Mouse (Mus musculus) hindbrain, embryonic 12.5 days (tissue): ENCODE data around the gene Tet3. TPM values are rescaled to one million over a fixed set of nuclear protein-coding genes. Genes with fewer than 3 reads are reported as not detected.

Source experiments
- ATAC-seq: fragments of 200-750 bp; cut with Nextera tagmentation; 2 replicates; pipeline ENCODE4 v1.8.0; 2017; ENCODE audit warnings: moderate TSS enrichment; ENCODE audit not compliant: low FRiP score
- H3K27ac ChIP-seq: fragments of 300-500 bp; sonication (generic); 2 replicates; pipeline ENCODE4 v1.5.1; 2016; ENCODE audit warnings: mild to moderate bottlenecking
- H3K27me3 ChIP-seq: fragments of 300-500 bp; sonication (generic); 2 replicates; pipeline ENCODE4 v1.6.1; 2016; ENCODE audit warnings: mild to moderate bottlenecking
- H3K36me3 ChIP-seq: fragments of 300-500 bp; sonication (generic); 2 replicates; pipeline ENCODE4 v1.6.1; 2016; ENCODE audit warnings: mild to moderate bottlenecking
- H3K4me1 ChIP-seq: fragments of 300-500 bp; sonication (generic); 2 replicates; pipeline ENCODE4 v1.6.1; 2016
- H3K4me2 ChIP-seq: fragments of 300-500 bp; sonication (generic); replicated peaks from 2 replicates; pipeline ENCODE4 v1.6.1; 2016; ENCODE audit warnings: mild to moderate bottlenecking
- H3K4me3 ChIP-seq: fragments of 300-500 bp; sonication (generic); 2 replicates; pipeline ENCODE4 v1.5.1; 2016; ENCODE audit warnings: mild to moderate bottlenecking
- H3K9ac ChIP-seq: fragments of 300-500 bp; sonication (generic); 2 replicates; pipeline ENCODE4 v1.6.1; 2016; ENCODE audit warnings: mild to moderate bottlenecking, moderate library complexity
- H3K9me3 ChIP-seq: fragments of 300-500 bp; sonication (generic); replicated peaks from 2 replicates; pipeline ENCODE4 v1.6.1; 2016; ENCODE audit warnings: mild to moderate bottlenecking
- WGBS: fragments of 180-500 bp; shearing (Covaris S2); methylation state at CpG from one replicate; pipeline ENCODE4 v1.1.7; 2016; 5-methylcytosine and 5-hydroxymethylcytosine counted together
- polyA plus RNA-seq: library from polyadenylated mRNA; unstranded; fragments of >200 nt; fragmentation: Nextera tagmentation; extraction: Ambion mirVana; gene quantifications from 2 replicates; pipeline ENCODE4 v1.2.1, GENCODE M21; 2016

The Tet3 gene
- polyA plus RNA-seq, 1 experiment from 2014 or later = 63.9 TPM

GRCm38 (mm10) chr6:83473240-83473639, 14.4 kb upstream of the Tet3 start:
- Histone ChIP-seq H3K9ac (no peak overlapping the region), H3K27me3 (0 out of 2 replicates have a peak, but pooled peaks cover 2% of the 10 kb centered on the region), H3K4me1 (0 out of 2 replicates have a peak, but pooled peaks cover 5% of the 10 kb centered on the region), H3K4me3 (no peak overlapping the region), H3K36me3 (0 out of 2 replicates have a peak, but pooled peaks cover 3% of the 10 kb centered on the region), H3K27ac (no peak overlapping the region), H3K9me3 (no peaks in the 10 kb centered on the region), H3K4me2 (no peak overlapping the region)
- ATAC-seq = no peak
- WGBS = 82% methylated on average over 9 of the region's 9 CpGs

- Histone ChIP-seq H3K27ac (no peak overlapping the region), H3K9me3 (no peaks in the 10 kb centered on the region), H3K4me1 (0 out of 2 replicates have a peak, but pooled peaks cover 5% of the 10 kb centered on the region), H3K27me3 (0 out of 2 replicates have a peak, but pooled peaks cover 2% of the 10 kb centered on the region), H3K4me2 (no peak overlapping the region), H3K9ac (no peak overlapping the region), H3K4me3 (no peak overlapping the region), H3K36me3 (no peaks in the 10 kb centered on the region)
- no peak for ATAC-seq
- 91% methylated on average over 7 of the region's 7 CpGs for WGBS
These were observed 12.9 kb upstream of the Tet3 start for GRCm38 (mm10) chr6:83471739-83472138.

GRCm38 (mm10) chr6:83464011-83464410, 5.1 kb upstream of the Tet3 start:
- H3K4me2 ChIP-seq = no peak overlapping the region
- ATAC-seq = no peak
- no peaks in the 10 kb centered on the region for H3K27me3 ChIP-seq
- no peak overlapping the region for H3K27ac ChIP-seq
- 0 out of 2 replicates have a peak, but pooled peaks cover 2% of the 10 kb centered on the region for H3K9me3 ChIP-seq
- no peaks in the 10 kb centered on the region for H3K4me1 ChIP-seq
- no peak overlapping the region for H3K9ac ChIP-seq
- H3K4me3 ChIP-seq = no peak overlapping the region
- no peaks in the 10 kb centered on the region for H3K36me3 ChIP-seq

GRCm38 (mm10) chr6:83456984-83457810, 1.7 kb downstream of the Tet3 start:
- H3K36me3 ChIP-seq = peaks cover 2% of the 10 kb centered on the region; the same call in 1 of the 2 replicates
- no peak; the same call in 1 of the 2 replicates for ATAC-seq
- peaks cover 47% of the 10 kb centered on the region for H3K4me1 ChIP-seq
- H3K4me3 ChIP-seq = peak overlapping the region; percentile 91
- peak overlapping the region; percentile 97 for H3K9ac ChIP-seq
- no peaks in the 10 kb centered on the region for H3K27me3 ChIP-seq
- 2% methylated on average over 32 of the region's 33 CpGs for WGBS
- H3K4me2 ChIP-seq = peak overlapping the region; percentile 91
- H3K9me3 ChIP-seq = no peaks in the 10 kb centered on the region
- H3K27ac ChIP-seq = peak overlapping the region; percentile 98

- peak overlapping the region; percentile 91 for H3K4me2 ChIP-seq
- no peaks in the 10 kb centered on the region for H3K9me3 ChIP-seq
- H3K4me1 ChIP-seq = peaks cover 55% of the 10 kb centered on the region
- peak overlapping the region; percentile 91 for H3K4me3 ChIP-seq
- 0% methylated on average over 56 of the region's 105 CpGs for WGBS
- peak; percentile 82 for ATAC-seq
- peak overlapping the region; percentile 98 for H3K27ac ChIP-seq
- H3K9ac ChIP-seq = peak overlapping the region; percentile 97
- H3K27me3 ChIP-seq = no peaks in the 10 kb centered on the region
- H3K36me3 ChIP-seq = peaks cover 2% of the 10 kb centered on the region; the same call in 1 of the 2 replicates
These were observed 2.5 kb downstream of the Tet3 start for GRCm38 (mm10) chr6:83456131-83456983.

GRCm38 (mm10) chr6:83455328-83456130, 3.4 kb downstream of the Tet3 start:
- peaks cover 2% of the 10 kb centered on the region; the same call in 1 of the 2 replicates for H3K36me3 ChIP-seq
- ATAC-seq = peak; percentile 30
- peak overlapping the region; percentile 97 for H3K9ac ChIP-seq
- H3K27me3 ChIP-seq = no peaks in the 10 kb centered on the region
- 3% methylated on average over 28 of the region's 41 CpGs for WGBS
- no peaks in the 10 kb centered on the region for H3K9me3 ChIP-seq
- peak overlapping the region; percentile 98 for H3K27ac ChIP-seq
- peaks cover 64% of the 10 kb centered on the region for H3K4me1 ChIP-seq
- peak overlapping the region; percentile 91 for H3K4me2 ChIP-seq
- H3K4me3 ChIP-seq = peak overlapping the region; percentile 91

- peaks cover 79% of the 10 kb centered on the region for H3K4me1 ChIP-seq
- H3K9me3 ChIP-seq = no peaks in the 10 kb centered on the region
- H3K4me3 ChIP-seq = peak overlapping the region; percentile 91
- H3K27me3 ChIP-seq = no peaks in the 10 kb centered on the region
- no peak for ATAC-seq
- H3K9ac ChIP-seq = peak overlapping the region; percentile 97
- peak overlapping the region; percentile 91 for H3K4me2 ChIP-seq
- WGBS = 43% methylated on average over 11 of the region's 11 CpGs
- H3K27ac ChIP-seq = peak overlapping the region; percentile 18; the same call in 1 of the 2 replicates
- peaks cover 11% of the 10 kb centered on the region for H3K36me3 ChIP-seq
These were observed 5.2 kb downstream of the Tet3 start for GRCm38 (mm10) chr6:83453706-83454105.

- Histone ChIP-seq H3K36me3 (peaks cover 24% of the 10 kb centered on the region), H3K9me3 (no peaks in the 10 kb centered on the region), H3K4me1 (peaks cover 80% of the 10 kb centered on the region), H3K4me3 (no peak overlapping the region; the same call in 1 of the 2 replicates), H3K27ac (0 out of 2 replicates have a peak overlapping the region, but pooled peaks have one; percentile 4), H3K4me2 (no peak overlapping the region; the same call in 1 of the 2 replicates), H3K9ac (0 out of 2 replicates have a peak overlapping the region, but pooled peaks have one; percentile 8), H3K27me3 (no peaks in the 10 kb centered on the region)
- no peak for ATAC-seq
- 65% methylated on average over 9 of the region's 9 CpGs for WGBS
These were observed 8.2 kb downstream of the Tet3 start for GRCm38 (mm10) chr6:83450451-83451303.

- H3K9me3 ChIP-seq = no peaks in the 10 kb centered on the region
- H3K4me2 ChIP-seq = no peak overlapping the region; the same call in 1 of the 2 replicates
- WGBS = 74% methylated on average over 3 of the region's 3 CpGs
- H3K27ac ChIP-seq = no peak overlapping the region
- ATAC-seq = no peak
- H3K4me1 ChIP-seq = peaks cover 80% of the 10 kb centered on the region
- peaks cover 31% of the 10 kb centered on the region for H3K36me3 ChIP-seq
- H3K27me3 ChIP-seq = no peaks in the 10 kb centered on the region
- no peak overlapping the region for H3K9ac ChIP-seq
- H3K4me3 ChIP-seq = no peak overlapping the region
These were observed 9.4 kb downstream of the Tet3 start for GRCm38 (mm10) chr6:83449440-83449839.

GRCm38 (mm10) chr6:83448911-83449310, 10.0 kb downstream of the Tet3 start:
- no peak for ATAC-seq
- WGBS = 89% methylated on average over 4 of the region's 4 CpGs
- H3K9me3 ChIP-seq = no peaks in the 10 kb centered on the region
- no peak overlapping the region for H3K9ac ChIP-seq
- peaks cover 80% of the 10 kb centered on the region for H3K4me1 ChIP-seq
- H3K27ac ChIP-seq = no peak overlapping the region
- no peak overlapping the region for H3K4me3 ChIP-seq
- H3K27me3 ChIP-seq = no peaks in the 10 kb centered on the region
- no peak overlapping the region for H3K4me2 ChIP-seq
- H3K36me3 ChIP-seq = peaks cover 31% of the 10 kb centered on the region

GRCm38 (mm10) chr6:83447031-83447430, 11.9 kb downstream of the Tet3 start:
- H3K27me3 ChIP-seq = no peaks in the 10 kb centered on the region
- H3K4me2 ChIP-seq = no peak overlapping the region
- WGBS = 80% methylated on average over 7 of the region's 7 CpGs
- H3K4me1 ChIP-seq = peaks cover 82% of the 10 kb centered on the region
- ATAC-seq = no peak
- H3K9me3 ChIP-seq = no peaks in the 10 kb centered on the region
- H3K9ac ChIP-seq = no peak overlapping the region
- peaks cover 29% of the 10 kb centered on the region; the same call in 1 of the 2 replicates for H3K36me3 ChIP-seq
- H3K27ac ChIP-seq = no peak overlapping the region
- H3K4me3 ChIP-seq = no peak overlapping the region
